Mouse (Mus musculus): Measurements from ENCODE around the gene Twsg1. TPM values are rescaled to one million over a fixed set of nuclear protein-coding genes. Genes with fewer than 3 reads are reported as not detected.

Gene Twsg1
- polyA plus RNA-seq, 1 experiment from 2014 or later = 121 TPM

DNA sequence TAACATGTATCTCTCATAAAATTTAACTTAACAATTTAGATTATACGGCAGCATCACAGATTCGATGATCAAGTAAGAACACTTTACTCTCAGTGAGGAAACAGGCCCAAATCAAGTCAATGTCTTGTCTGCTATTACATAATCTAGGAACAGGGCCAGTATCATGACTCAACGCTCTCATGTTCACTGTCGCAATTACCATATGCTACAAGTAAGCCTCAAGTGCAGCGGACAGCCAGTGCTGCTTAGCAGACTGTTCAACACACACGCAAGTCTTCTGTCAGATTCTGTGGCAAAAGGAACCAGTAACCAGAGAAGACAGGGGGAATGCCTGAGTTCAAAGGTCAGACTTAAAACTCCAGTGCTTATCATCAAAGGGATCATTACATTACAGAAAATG lies 20.1 kb downstream of the Twsg1 start:
- no peak overlapping the region for H3K9ac ChIP-seq (replicated peaks)
- no peak overlapping the region for H3K27ac ChIP-seq
- ATAC-seq (ENCODE audit: insufficient number of reproducible peaks, insufficient read depth, low FRiP score, low TSS enrichment, low read depth) = no peak
- no peaks in the 10 kb centered on the region for H3K27me3 ChIP-seq
- H3K9me3 ChIP-seq = no peaks in the 10 kb centered on the region
- H3K4me2 ChIP-seq = no peak overlapping the region
- H3K36me3 ChIP-seq = peaks cover 78% of the 10 kb centered on the region
- WGBS = 84% methylated on average over 6 of the region's 6 CpGs
- no peak overlapping the region for H3K4me3 ChIP-seq (replicated peaks)
- no peaks in the 10 kb centered on the region; the same call in 1 of the 2 replicates for H3K4me1 ChIP-seq (replicated peaks)

DNA sequence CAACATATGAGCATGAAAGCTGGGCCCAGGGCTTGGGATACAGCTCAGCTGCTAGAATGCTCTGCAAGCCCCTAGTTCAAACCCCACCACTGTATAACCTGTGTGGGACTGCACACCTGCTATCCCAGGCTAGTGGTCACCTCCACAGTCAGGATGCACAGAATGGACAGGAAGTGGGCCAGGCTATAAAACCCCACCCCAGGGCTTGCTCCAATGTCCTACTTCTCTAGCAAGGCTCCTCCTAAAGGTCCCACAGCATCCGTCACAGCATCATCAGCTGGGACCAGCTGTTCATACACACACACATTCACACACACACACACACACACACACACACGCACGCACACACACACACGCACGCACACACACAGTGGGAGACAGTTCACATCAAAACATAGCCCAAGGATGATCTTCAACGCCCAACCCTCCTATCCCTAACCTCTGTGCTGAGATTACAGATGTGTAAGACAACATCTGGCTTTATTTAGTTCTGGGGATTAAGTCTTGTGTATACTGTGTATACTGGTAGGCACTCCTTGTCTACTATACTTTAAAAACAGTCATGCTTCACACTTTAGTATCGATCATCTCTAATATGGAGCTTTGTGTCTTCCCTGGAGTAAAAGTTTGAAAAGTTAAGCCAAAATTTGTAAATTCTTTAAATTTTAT lies 20.7 kb downstream of the Twsg1 start:
- no peak overlapping the region for H3K4me2 ChIP-seq
- no peaks in the 10 kb centered on the region for H3K9me3 ChIP-seq
- 85% methylated on average over 7 of the region's 7 CpGs for WGBS
- H3K36me3 ChIP-seq = peaks cover 80% of the 10 kb centered on the region
- no peak overlapping the region for H3K4me3 ChIP-seq (replicated peaks)
- no peaks in the 10 kb centered on the region for H3K27me3 ChIP-seq
- ATAC-seq (ENCODE audit: insufficient number of reproducible peaks, insufficient read depth, low FRiP score, low TSS enrichment, low read depth) = no peak
- H3K9ac ChIP-seq (replicated peaks) = no peak overlapping the region
- no peak overlapping the region for H3K27ac ChIP-seq
- no peaks in the 10 kb centered on the region; the same call in 1 of the 2 replicates for H3K4me1 ChIP-seq (replicated peaks)

DNA sequence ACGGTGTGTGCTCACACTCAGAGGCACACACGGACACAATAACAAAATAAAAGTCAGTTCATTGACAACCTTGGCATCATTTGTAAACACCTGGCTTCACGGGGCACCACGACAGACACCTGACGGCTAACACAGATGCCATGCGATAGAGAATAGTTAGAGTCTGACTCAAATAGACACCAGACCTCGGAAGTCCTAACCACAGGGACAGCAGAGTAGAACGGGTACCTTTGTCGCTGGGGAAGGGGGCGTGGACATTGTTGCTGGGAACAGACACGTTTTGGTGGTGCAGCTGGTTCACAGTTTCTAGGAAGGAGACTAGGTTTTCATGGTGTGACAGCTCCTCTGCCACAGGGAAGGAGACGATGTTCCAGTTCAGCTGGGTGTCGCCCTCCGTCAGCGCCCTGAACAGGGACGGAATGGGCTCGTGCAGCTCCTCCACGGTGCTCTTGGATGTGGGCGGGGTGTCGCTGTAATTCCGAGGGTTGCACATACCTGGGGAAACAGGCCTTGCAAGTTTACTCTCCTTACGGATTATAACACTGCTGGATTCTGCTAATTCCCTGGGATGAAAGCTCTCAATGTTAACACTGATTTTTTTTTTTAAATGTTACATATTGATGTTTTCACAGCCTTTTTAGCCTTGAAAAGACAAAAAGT lies 21.6 kb downstream of the Twsg1 start:
- Histone ChIP-seq H3K27ac (no peak overlapping the region), H3K27me3 (no peaks in the 10 kb centered on the region), H3K36me3 (peaks cover 79% of the 10 kb centered on the region), H3K4me3 (replicated peaks) (no peak overlapping the region), H3K4me2 (no peak overlapping the region), H3K9ac (replicated peaks) (no peak overlapping the region), H3K4me1 (replicated peaks) (no peaks in the 10 kb centered on the region; the same call in 1 of the 2 replicates), H3K9me3 (no peaks in the 10 kb centered on the region)
- WGBS = 86% methylated on average over 22 of the region's 22 CpGs
- ATAC-seq (ENCODE audit: insufficient number of reproducible peaks, insufficient read depth, low FRiP score, low TSS enrichment, low read depth) = no peak

DNA sequence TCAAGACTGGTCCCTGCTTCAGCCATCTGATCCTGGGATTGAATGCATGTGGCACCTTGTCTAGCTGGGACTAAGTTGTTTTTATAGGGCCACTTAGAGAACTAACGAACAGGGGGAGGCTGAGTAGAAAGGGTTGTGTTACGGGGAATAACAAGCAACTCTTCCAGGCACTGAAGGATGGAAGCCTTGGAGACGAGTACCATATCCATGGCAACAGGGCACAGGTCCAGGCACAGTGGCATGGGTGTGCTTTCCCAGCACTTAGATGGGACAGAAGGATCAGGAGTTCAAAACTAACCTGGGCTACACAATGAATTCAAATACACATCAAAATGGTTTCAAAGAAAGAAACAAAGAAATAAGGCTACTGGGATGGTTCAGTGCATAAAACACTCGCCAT lies 23.9 kb downstream of the Twsg1 start:
- Histone ChIP-seq H3K4me1 (replicated peaks) (no peaks in the 10 kb centered on the region; the same call in 1 of the 2 replicates), H3K27me3 (no peaks in the 10 kb centered on the region), H3K4me2 (no peak overlapping the region), H3K9ac (replicated peaks) (no peak overlapping the region), H3K4me3 (replicated peaks) (no peak overlapping the region), H3K27ac (no peak overlapping the region), H3K9me3 (no peaks in the 10 kb centered on the region), H3K36me3 (peaks cover 79% of the 10 kb centered on the region)
- WGBS = 70% methylated on average over 4 of the region's 4 CpGs
- ATAC-seq (ENCODE audit: insufficient number of reproducible peaks, insufficient read depth, low FRiP score, low TSS enrichment, low read depth) = no peak

DNA sequence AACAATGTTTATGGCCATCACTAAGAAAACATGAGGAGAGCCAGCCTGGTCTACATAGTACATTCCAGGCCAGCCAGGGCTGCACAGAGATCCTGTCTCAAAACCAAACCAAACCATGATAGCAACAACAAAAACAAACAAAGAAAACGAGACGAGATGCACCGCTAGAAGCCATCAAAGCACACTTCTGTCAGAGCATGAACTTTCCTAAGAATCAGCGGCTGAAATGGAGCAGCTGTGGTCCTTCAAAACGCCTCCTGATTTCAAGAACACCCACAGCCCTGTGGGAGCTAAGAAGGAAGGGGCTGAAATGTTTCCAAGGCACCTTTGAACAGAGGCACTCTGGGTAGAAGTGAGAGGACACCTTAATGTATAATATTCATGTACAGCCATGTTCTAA lies 26.8 kb downstream of the Twsg1 start:
- Histone ChIP-seq H3K9me3 (no peaks in the 10 kb centered on the region), H3K4me1 (replicated peaks) (no peaks in the 10 kb centered on the region), H3K4me2 (no peak overlapping the region), H3K9ac (replicated peaks) (no peak overlapping the region), H3K4me3 (replicated peaks) (no peak overlapping the region), H3K27me3 (no peaks in the 10 kb centered on the region), H3K27ac (no peak overlapping the region), H3K36me3 (peaks cover 74% of the 10 kb centered on the region)
- WGBS = 78% methylated on average over 5 of the region's 5 CpGs
- ATAC-seq (ENCODE audit: insufficient number of reproducible peaks, insufficient read depth, low FRiP score, low TSS enrichment, low read depth) = no peak

DNA sequence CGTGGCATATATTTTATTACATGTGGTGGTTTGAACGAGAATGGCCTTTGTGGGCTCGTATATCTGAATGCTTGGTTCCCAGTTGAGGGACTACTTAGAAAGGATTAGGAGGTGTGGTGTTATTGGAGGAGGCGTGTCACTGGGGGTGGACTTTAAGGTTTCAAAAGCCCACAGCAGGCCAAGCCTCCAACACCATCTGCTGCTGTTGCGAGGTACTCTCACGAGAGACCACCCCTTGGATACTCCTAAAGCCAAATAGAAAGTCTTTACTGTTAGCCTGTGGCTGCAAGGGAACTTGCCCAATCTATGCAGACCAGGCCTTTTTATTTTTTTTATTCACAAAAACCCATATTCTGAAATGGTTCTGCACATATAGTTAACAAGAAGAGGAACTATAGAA lies 29.1 kb downstream of the Twsg1 start:
- Histone ChIP-seq H3K9ac (replicated peaks) (no peak overlapping the region), H3K4me1 (replicated peaks) (no peaks in the 10 kb centered on the region), H3K9me3 (no peaks in the 10 kb centered on the region), H3K27ac (no peak overlapping the region), H3K4me3 (replicated peaks) (no peak overlapping the region), H3K36me3 (peaks cover 55% of the 10 kb centered on the region), H3K27me3 (no peaks in the 10 kb centered on the region), H3K4me2 (no peak overlapping the region)
- 83% methylated on average over 6 of the region's 6 CpGs for WGBS
- no peak for ATAC-seq (ENCODE audit: insufficient number of reproducible peaks, insufficient read depth, low FRiP score, low TSS enrichment, low read depth)

DNA sequence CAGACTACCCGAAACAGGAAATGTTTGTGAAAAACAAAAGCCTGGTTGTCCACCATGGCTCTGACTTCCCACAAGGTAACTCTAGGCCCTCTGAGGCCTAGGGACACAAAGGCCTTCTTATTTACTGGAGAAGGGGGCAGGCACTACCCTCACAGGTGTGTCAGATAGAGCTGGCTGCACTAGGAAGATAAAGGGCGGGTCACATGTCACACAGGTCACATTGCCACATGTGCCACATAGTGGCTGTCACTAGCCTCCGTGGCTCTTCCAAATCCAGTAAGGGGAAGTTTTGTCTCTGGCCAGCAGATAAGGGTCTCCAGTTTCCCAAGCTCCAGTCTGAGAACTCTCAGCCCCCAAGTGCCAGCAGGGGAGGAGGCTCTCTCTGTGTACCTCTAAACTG lies 31.8 kb downstream of the Twsg1 start:
- 74% methylated on average over 3 of the region's 3 CpGs for WGBS
- no peak overlapping the region for H3K27ac ChIP-seq
- no peak for ATAC-seq (ENCODE audit: insufficient number of reproducible peaks, insufficient read depth, low FRiP score, low TSS enrichment, low read depth)

DNA sequence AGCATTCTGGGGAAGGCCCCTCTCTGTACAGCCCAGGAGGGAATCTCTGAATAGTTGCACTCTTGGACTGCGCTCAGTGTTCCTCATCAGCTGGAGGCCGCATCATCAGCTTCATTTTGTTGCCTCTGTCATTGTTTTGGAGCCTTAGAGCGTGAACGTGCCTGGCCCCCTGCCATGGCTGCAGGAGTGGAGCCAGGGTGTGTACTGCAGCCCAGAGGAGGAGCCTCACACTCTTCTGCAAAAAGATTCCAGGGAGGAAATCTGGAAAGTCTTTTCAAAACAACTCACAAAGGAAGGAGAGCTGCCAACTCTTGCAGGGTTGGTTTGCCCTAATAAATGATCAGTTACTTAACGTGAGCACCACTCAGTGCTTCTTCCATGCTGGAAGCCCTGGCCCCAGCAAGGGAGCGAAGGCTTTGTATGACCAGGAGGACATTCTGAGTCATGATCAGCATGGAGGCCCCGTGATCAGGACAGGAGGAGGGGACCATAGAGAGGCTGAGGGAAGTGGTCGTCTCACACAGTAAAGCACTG lies 34.8 kb downstream of the Twsg1 start:
- H3K4me2 ChIP-seq = no peak overlapping the region
- no peak overlapping the region for H3K4me3 ChIP-seq (replicated peaks)
- 71% methylated on average over 8 of the region's 8 CpGs for WGBS
- H3K27ac ChIP-seq = 0 out of 2 replicates have a peak overlapping the region, but pooled peaks have one; percentile 29
- peaks cover 9% of the 10 kb centered on the region for H3K36me3 ChIP-seq
- H3K9ac ChIP-seq (replicated peaks) = no peak overlapping the region
- no peaks in the 10 kb centered on the region for H3K9me3 ChIP-seq
- ATAC-seq (ENCODE audit: insufficient number of reproducible peaks, insufficient read depth, low FRiP score, low TSS enrichment, low read depth) = no peak
- H3K4me1 ChIP-seq (replicated peaks) = peaks cover 9% of the 10 kb centered on the region
- H3K27me3 ChIP-seq = no peaks in the 10 kb centered on the region

More for the DNA sequence above, 31.8 kb downstream of the Twsg1 start:
- Histone ChIP-seq H3K9me3 (no peaks in the 10 kb centered on the region), H3K36me3 (peaks cover 38% of the 10 kb centered on the region), H3K4me1 (replicated peaks) (peaks cover under 1% of the 10 kb centered on the region; the same call in 1 of the 2 replicates), H3K4me2 (no peak overlapping the region), H3K4me3 (replicated peaks) (no peak overlapping the region), H3K27me3 (no peaks in the 10 kb centered on the region), H3K9ac (replicated peaks) (no peak overlapping the region)

DNA sequence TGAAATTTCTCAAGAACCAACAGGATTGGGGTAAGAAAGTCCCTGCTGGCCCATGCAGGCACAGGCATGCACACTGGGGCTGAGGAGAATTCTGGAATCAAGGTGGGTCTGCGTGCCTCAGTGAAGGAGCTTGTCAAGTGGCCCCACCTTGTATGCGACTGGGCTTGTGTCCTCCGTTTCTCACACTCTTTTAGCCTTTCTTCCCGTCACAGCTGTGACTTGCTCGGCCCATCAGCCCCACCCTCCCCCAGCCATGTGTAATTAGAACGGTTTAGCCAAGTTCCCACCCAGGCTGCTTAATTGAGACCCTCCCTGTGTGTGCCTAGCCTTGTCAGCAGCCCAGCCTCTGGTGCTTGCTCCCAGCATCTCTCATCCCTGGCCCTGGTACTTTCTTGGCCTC lies 36.9 kb downstream of the Twsg1 start:
- Histone ChIP-seq H3K9me3 (no peaks in the 10 kb centered on the region), H3K4me3 (replicated peaks) (no peak overlapping the region), H3K4me2 (no peak overlapping the region), H3K4me1 (replicated peaks) (peaks cover 11% of the 10 kb centered on the region), H3K27ac (no peak overlapping the region), H3K36me3 (peaks cover 6% of the 10 kb centered on the region; the same call in 1 of the 2 replicates), H3K27me3 (no peaks in the 10 kb centered on the region), H3K9ac (replicated peaks) (no peak overlapping the region)
- WGBS = 25% methylated on average over 6 of the region's 6 CpGs
- ATAC-seq (ENCODE audit: insufficient number of reproducible peaks, insufficient read depth, low FRiP score, low TSS enrichment, low read depth) = no peak

DNA sequence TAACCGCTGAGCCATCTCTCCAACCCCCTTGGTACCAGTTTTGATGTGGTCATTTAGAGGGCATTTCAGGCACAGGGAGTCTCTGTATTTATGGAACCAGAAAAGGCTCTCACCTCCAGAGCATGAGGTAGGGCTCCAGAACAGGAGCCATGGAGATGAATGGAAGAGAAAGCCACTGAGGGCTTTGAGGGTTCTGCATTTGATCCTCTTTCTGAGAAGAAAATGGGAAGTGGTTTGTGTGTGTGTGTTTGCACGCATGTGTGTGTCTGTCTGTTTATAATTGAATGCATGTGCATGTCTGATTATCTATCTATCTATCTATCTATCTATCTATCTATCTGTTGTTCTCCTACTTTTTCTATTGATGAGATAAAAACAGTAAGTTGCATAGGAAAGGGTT lies 38.8 kb downstream of the Twsg1 start:
- H3K9ac ChIP-seq (replicated peaks) = no peak overlapping the region
- no peak overlapping the region for H3K4me2 ChIP-seq
- WGBS = 93% methylated on average over 2 of the region's 2 CpGs
- H3K36me3 ChIP-seq = peaks cover 6% of the 10 kb centered on the region; the same call in 1 of the 2 replicates
- H3K4me3 ChIP-seq (replicated peaks) = no peak overlapping the region
- ATAC-seq (ENCODE audit: insufficient number of reproducible peaks, insufficient read depth, low FRiP score, low TSS enrichment, low read depth) = no peak
- H3K9me3 ChIP-seq = no peaks in the 10 kb centered on the region
- no peak overlapping the region for H3K27ac ChIP-seq
- H3K27me3 ChIP-seq = no peaks in the 10 kb centered on the region
- peaks cover 11% of the 10 kb centered on the region for H3K4me1 ChIP-seq (replicated peaks)

DNA sequence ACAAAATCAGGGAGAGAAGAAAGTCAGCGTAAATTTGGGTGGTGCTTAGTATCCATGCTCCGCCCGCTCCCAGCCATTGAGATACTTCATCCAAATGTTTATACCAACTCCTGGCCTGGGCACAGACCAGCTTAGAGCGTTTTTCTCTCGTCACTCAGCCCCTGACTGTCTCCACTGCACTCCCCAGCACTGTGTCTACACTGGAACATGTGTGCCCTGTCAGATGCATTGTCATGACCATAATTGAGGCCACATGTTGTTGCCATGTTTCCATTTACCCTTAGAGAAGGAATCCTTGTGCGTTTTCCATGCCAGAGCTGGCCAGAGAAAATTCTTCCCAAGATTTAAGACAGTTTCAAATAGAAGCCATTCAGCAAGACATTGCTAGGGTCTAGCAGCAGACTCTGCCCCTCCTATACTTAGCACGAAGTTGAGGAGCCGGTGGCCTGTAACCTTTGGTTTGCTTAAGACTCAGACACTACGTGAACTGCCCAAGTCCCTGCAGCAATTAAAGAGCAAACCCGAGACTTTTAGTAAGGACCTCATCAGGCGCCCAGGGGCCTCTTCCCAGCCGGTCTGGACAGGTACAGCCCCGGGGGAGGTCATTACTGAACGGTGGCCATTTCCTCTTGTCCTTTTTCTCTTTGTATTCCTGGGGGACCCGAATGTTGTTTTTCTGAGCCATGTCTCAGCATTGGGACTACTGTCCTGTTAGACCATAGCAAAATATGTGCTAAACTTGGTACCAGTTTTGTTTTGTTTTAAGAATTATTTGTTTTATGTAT lies 39.5 kb downstream of the Twsg1 start:
- Histone ChIP-seq H3K27ac (0 out of 2 replicates have a peak overlapping the region, but pooled peaks have one; percentile 23), H3K4me1 (replicated peaks) (peaks cover 17% of the 10 kb centered on the region), H3K36me3 (peaks cover 6% of the 10 kb centered on the region; the same call in 1 of the 2 replicates), H3K9ac (replicated peaks) (no peak overlapping the region), H3K9me3 (no peaks in the 10 kb centered on the region), H3K4me2 (no peak overlapping the region), H3K4me3 (replicated peaks) (no peak overlapping the region), H3K27me3 (no peaks in the 10 kb centered on the region)
- 53% methylated on average over 15 of the region's 15 CpGs for WGBS
- peak; percentile 69; the same call in 1 of the 2 replicates for ATAC-seq (ENCODE audit: insufficient number of reproducible peaks, insufficient read depth, low FRiP score, low TSS enrichment, low read depth)

Measured in limb, embryonic 12.5 days (tissue).